Mouse (Mus musculus) kidney, postnatal 0 days (tissue): ENCODE data around the gene Sstr1. TPM values are rescaled to one million over a fixed set of nuclear protein-coding genes. Genes with fewer than 3 reads are reported as not detected.

Source experiments
- ATAC-seq: fragments of 200-750 bp; cut with Nextera tagmentation; replicated peaks from 2 replicates; pipeline ENCODE4 v1.8.0; 2017; ENCODE audit warnings: low read depth, moderate number of reproducible peaks, moderate TSS enrichment, moderate library complexity; ENCODE audit not compliant: low FRiP score
- DNase-seq: peaks from one replicate; pipeline ENCODE4 v3.0.0-alpha.2; 2016; ENCODE audit warnings: low spot score
- H3K27ac ChIP-seq: fragments of 300-500 bp; sonication (generic); 2 replicates; pipeline ENCODE4 v1.5.1; 2014; ENCODE audit warnings: mild to moderate bottlenecking
- H3K27me3 ChIP-seq: fragments of 300-500 bp; sonication (generic); 2 replicates; pipeline ENCODE4 v1.6.1; 2014; ENCODE audit warnings: low read length, mixed read lengths; ENCODE audit not compliant: insufficient read depth
- H3K36me3 ChIP-seq: fragments of 300-500 bp; sonication (generic); 2 replicates; pipeline ENCODE4 v1.6.1; 2014; ENCODE audit warnings: low read length, mixed read lengths; ENCODE audit not compliant: insufficient read depth
- H3K4me1 ChIP-seq: fragments of 300-500 bp; sonication (generic); replicated peaks from 2 replicates; pipeline ENCODE4 v1.6.1; 2014; ENCODE audit warnings: antibody characterized with exemption, low read length, mixed read lengths; ENCODE audit not compliant: insufficient read depth
- H3K4me2 ChIP-seq: fragments of 300-500 bp; sonication (generic); 2 replicates; pipeline ENCODE4 v1.6.1; 2014; ENCODE audit warnings: mild to moderate bottlenecking, low read length, moderate library complexity, mixed read lengths
- H3K4me3 ChIP-seq: fragments of 300-500 bp; sonication (generic); replicated peaks from 2 replicates; pipeline ENCODE4 v1.5.1; 2014; ENCODE audit warnings: low read depth, low read length
- H3K9ac ChIP-seq: fragments of 300-500 bp; sonication (generic); 2 replicates; pipeline ENCODE4 v1.6.1; 2014; ENCODE audit warnings: low read depth, low read length
- H3K9me3 ChIP-seq: fragments of 300-500 bp; sonication (generic); replicated peaks from 2 replicates; pipeline ENCODE4 v1.6.1; 2016; ENCODE audit warnings: low read length, inconsistent platforms, mixed read lengths
- CTCF ChIP-seq: IDR thresholded peaks from 2 replicates; pipeline ENCODE4 v1.5.1; 2016; ENCODE audit warnings: antibody characterized with exemption, low read depth, mild to moderate bottlenecking, moderate library complexity
- WGBS: fragments of 180-500 bp; shearing (Covaris S2); extraction: QIAGEN DNeasy Blood & Tissue Kit; methylation state at CpG from one replicate; pipeline ENCODE4 v1.1.7; 2014; 5-methylcytosine and 5-hydroxymethylcytosine counted together
- polyA plus RNA-seq: library from polyadenylated mRNA; unstranded; fragments of >200 nt; fragmentation: Nextera tagmentation; extraction: Ambion mirVana; gene quantifications from 2 replicates; pipeline ENCODE4 v1.2.1, GENCODE M21; 2015

Gene Sstr1
- polyA plus RNA-seq, 1 experiment from 2014 or later: 1.1 TPM

DNA sequence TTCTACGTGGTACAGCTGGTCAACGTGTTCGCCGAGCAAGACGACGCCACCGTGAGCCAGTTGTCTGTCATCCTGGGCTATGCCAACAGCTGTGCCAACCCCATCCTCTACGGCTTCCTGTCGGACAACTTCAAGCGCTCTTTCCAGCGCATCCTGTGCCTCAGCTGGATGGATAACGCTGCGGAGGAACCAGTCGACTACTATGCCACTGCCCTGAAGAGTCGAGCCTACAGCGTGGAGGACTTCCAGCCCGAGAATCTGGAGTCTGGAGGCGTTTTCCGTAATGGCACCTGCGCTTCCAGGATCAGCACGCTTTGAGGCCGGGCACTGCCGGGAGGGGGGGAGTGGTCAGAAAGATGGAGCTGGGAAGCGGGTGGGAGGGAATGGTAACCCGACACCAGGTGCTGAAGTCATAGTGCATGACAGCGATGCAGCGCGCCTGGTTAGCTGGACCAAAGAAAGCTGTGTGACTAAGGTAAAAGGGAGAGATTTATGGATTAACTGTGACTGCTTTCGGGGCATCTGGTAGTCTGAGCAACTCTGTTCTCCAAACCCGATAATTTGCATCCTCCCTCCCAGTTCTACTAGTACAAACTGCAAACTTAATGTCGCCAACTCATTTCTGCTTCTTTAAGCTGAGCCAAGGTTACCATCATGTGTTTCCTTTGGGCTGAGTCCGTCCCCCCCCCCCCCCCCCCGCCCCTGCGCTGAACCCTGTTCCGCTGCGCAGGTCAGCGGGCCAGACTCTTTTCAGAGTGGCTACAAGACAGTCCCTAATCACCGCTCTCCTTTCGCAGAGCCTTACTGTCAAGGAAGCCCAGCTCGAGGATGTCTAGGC is 2.1 kb downstream of the Sstr1 start:
- ATAC-seq: peak; percentile 81
- TF ChIP-seq CTCF: no peak
- H3K9me3 ChIP-seq: no peaks in the 10 kb centered on the region
- H3K36me3 ChIP-seq: no peaks in the 10 kb centered on the region
- H3K4me2 ChIP-seq: peak overlapping the region; percentile 75
- H3K4me3 ChIP-seq: peak overlapping the region; percentile 36
- H3K27me3 ChIP-seq: peaks cover 24% of the 10 kb centered on the region
- DNase-seq: peak; percentile 65
- H3K4me1 ChIP-seq: peaks cover 22% of the 10 kb centered on the region
- H3K27ac ChIP-seq: no peak overlapping the region
- H3K9ac ChIP-seq: no peak overlapping the region
- WGBS: under 1% methylated on average over 37 of the region's 40 CpGs

DNA sequence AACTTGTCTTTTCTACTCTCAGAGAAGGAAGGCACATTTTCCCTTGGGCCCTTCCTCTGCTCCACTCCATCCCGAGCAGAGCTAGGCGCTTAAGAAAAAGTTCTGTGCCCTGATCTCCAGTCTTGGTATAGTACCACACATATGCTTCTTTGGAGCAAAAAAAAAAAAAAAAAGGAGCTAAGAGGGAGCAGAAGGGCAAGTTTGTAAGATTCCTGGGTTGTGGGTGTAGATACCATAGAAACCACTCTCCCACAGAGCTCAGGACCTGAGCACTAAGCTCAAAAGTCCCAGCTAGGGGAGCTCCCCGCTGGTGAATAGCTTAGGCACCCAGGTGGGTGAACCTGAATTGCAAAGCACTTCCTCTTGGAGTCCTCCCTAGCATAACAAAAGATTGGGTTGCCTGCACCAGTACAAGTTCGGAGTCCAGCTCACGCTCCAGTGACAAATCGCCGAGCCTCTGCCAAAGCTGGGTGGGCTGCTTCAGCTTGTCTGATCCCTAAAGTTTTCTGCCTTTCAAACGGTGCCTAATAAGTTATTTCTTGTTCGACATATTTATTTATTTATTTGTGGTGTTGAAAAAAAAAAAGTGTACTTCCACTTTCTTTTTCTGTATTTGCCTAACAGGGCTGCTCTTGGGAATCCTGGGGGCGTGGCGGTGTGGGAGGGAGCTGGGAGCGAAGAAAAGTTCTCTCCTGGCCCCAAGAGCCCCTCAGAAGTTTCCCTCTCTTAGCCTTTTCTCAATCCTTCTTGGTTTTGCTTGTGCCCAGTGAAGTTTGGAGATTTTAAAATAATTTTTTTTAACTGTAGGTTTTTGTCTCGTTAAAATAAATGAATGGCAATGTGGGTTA is 2.9 kb downstream of the Sstr1 start:
- H3K27me3 ChIP-seq: peaks cover 24% of the 10 kb centered on the region
- H3K36me3 ChIP-seq: no peaks in the 10 kb centered on the region
- H3K4me2 ChIP-seq: peak overlapping the region; percentile 75
- DNase-seq (peak; percentile 46), ATAC-seq (no peak)
- 10% methylated on average over 13 of the region's 13 CpGs for WGBS
- no peak overlapping the region for H3K9ac ChIP-seq
- peaks cover 22% of the 10 kb centered on the region for H3K4me1 ChIP-seq
- TF ChIP-seq CTCF: no peak
- H3K27ac ChIP-seq: no peak overlapping the region
- H3K9me3 ChIP-seq: no peaks in the 10 kb centered on the region
- peak overlapping the region; percentile 36 for H3K4me3 ChIP-seq

DNA sequence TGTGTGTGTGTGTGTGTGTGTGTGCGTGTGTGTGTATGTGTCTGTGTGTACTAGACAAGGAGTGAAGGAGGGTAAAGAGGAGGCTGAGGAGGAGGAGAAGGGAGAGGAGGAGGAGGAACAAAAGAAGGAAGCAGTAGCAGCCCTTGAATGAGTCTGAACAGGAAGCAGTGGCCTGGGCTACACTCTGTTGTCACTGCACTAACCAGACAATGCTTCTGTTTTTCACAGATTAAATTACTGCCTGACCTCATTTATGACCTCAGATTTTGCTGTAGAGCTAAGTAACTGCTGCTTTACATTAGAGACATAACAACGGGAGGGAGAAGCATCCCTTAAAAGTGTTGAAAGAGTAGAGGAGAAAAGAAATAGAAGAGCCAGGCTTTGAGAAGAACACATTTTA is 4.6 kb downstream of the Sstr1 start:
- WGBS: 44% methylated on average over 2 of the region's 2 CpGs
- H3K27ac ChIP-seq: no peak overlapping the region
- H3K4me1 ChIP-seq: peaks cover 18% of the 10 kb centered on the region
- DNase-seq (peak; percentile 13), ATAC-seq (no peak)
- H3K36me3 ChIP-seq: no peaks in the 10 kb centered on the region
- TF ChIP-seq CTCF: no peak
- H3K4me2 ChIP-seq: no peak overlapping the region
- H3K9me3 ChIP-seq: no peaks in the 10 kb centered on the region
- no peak overlapping the region for H3K4me3 ChIP-seq
- H3K9ac ChIP-seq: no peak overlapping the region
- peaks cover 22% of the 10 kb centered on the region for H3K27me3 ChIP-seq

DNA sequence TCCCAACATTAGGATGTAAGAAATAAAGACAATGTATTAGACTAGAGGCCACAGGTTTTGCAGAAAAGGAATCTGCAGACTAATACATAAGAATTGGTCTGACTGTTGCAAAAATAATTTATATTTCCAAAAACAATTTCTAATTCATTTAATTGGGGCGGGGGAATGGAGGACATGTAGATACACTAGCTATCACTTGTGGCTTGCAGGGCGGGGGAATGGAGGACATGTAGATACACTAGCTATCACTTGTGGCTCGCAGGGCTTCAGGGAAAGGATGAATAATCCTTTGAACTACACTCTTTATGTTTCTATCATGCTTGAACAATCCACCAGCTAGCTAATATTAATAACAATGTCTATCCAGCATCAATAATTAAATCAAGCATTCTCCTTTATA is 7.5 kb downstream of the Sstr1 start:
- no peak for TF ChIP-seq CTCF
- Histone ChIP-seq H3K9ac (no peak overlapping the region), H3K36me3 (no peaks in the 10 kb centered on the region), H3K27me3 (no peaks in the 10 kb centered on the region), H3K9me3 (no peaks in the 10 kb centered on the region), H3K4me3 (no peak overlapping the region), H3K4me2 (no peak overlapping the region), H3K27ac (no peak overlapping the region), H3K4me1 (no peaks in the 10 kb centered on the region)
- WGBS: 91% methylated on average over 3 of the region's 3 CpGs
- DNase-seq (no peak), ATAC-seq (no peak)

DNA sequence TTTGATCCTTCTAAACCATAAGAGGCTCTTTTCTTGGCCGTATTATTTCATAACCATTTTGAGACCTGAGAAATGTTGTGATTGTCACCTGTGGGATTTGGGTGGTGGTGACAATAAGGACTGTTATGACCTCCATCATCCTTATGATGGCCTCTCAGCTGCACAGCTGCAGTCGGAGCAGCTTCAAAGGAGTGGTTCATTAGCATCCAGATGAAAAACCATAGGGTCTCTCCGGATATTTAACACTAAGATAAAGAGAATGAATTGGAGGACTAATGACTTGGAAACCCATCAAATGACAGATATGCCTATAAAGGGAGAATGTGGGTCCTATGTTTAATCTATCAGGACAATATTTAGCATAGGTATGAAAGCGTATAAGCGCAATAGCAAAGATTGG is 14.1 kb downstream of the Sstr1 start:
- no peak overlapping the region for H3K9ac ChIP-seq
- no peaks in the 10 kb centered on the region for H3K36me3 ChIP-seq
- ATAC-seq (no peak), DNase-seq (no peak)
- no peak overlapping the region for H3K27ac ChIP-seq
- no peak overlapping the region for H3K4me3 ChIP-seq
- H3K27me3 ChIP-seq: no peaks in the 10 kb centered on the region
- no peaks in the 10 kb centered on the region for H3K4me1 ChIP-seq
- H3K4me2 ChIP-seq: no peak overlapping the region
- no peaks in the 10 kb centered on the region for H3K9me3 ChIP-seq
- TF ChIP-seq CTCF: no peak
- WGBS: 70% methylated on average over 5 of the region's 5 CpGs

DNA sequence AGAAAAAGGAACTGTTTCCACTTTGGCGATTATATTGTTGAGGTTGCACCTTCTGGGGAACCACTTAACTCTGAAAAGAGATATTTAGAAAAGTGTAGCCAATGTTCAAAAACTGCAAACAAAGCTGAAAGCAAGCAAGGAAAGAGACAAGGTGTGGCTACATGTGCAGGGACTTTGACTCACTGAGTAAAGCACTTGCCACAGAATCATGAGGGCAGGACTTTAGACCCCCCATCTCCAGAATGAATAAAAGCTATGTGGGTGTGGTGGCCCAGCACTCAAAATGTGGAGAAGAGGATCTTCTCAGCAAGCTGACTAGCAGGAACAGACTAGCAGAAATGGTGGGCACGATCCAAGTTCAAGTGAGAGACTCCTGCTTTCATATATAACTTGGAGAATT is 20.9 kb downstream of the Sstr1 start:
- Histone ChIP-seq H3K9ac (no peak overlapping the region), H3K9me3 (no peaks in the 10 kb centered on the region), H3K4me2 (no peak overlapping the region), H3K4me1 (no peaks in the 10 kb centered on the region), H3K27ac (no peak overlapping the region), H3K36me3 (no peaks in the 10 kb centered on the region), H3K27me3 (no peaks in the 10 kb centered on the region), H3K4me3 (no peak overlapping the region)
- WGBS: 88% methylated on average over 2 of the region's 2 CpGs
- DNase-seq (no peak), ATAC-seq (no peak)
- no peak for TF ChIP-seq CTCF
